Mouse (Mus musculus): ENCODE measurements around the gene Usp44. TPM values are rescaled to one million over a fixed set of nuclear protein-coding genes. Genes with fewer than 3 reads are reported as not detected.

The Usp44 gene
- not detected in 2 replicates for polyA plus RNA-seq (2015; fragmentation: Nextera tagmentation; extraction: Ambion mirVana)

DNA sequence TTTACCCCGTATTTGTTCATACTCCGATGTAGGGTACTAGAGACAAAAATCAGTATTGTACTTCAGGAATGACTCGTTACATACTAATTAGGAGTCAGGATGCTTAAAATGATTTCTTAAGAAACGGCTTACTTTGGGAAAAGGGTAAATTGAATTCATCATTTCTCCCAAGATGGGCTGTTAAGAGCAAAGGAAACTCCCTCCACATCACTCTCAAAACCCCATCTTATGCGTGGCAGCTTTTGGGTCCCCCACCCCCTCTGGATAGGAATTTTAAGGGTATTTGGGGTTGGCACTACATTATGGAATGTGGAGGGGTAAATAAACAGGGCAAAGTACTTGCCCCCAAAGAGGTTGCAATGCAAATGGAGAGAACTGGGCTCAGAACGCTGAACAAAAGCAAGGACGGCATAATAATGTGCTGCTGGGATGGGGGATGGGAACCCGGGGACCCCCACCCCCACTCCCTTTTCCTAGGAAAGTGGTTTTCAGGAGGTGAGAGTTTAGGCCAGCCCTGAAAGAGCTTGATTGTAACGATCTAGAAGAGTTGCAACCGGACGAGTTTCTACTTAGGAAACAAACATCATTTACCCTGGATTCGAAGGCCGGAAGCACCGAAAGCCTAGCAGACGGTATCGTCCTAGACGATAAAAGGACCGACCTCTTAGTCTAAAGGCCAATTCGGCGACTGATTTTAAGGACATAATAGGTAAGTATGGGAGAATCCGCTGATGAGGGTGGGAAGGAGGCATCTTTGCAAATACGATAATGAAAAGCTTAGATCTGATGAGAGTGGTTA lies at the start of gene Usp44:
Gene Usp44 (plus strand): TSS at position 625 of the 799 bp plus-strand sequence.

DNA sequence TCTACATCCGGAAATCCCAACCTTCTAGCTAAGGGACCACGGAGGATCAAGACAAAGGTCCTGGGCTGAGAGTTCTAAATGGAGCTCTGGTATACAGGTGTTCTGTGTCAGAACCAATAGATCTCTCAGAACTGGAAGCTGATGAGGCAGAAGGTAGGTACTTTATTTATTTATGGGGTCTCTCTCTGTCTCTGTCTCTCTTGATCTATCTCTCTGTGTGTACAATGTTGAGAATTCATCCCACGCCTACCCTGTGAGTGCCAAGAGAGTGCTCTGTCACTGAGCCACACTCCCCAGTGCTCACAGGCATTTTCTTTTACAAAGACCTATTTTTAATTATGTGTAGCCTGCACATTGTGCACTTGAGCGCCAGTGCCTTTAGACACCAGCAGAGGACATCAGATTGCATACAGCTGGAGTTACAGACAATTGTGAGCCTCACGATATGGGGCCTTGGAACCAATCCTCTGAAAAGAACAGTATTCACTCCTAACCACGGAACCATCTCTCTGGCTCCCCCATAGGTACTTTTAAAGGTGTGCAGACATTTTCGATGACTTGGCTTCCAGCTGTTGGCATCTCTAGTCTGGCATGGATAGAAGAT lies 65.8 kb downstream of the Usp44 start, which contains the start of gene Metap2:
Gene Metap2 (minus strand): TSS at position 51 of the 604 bp plus-strand sequence.

Other genes starting within 250 kb of the Usp44 start
- 56.7 and 59.1 TPM in 2 replicates for gene Snrpf, start 241.8 kb upstream of the Usp44 start, polyA plus RNA-seq (2015; fragmentation: Nextera tagmentation; extraction: Ambion mirVana)
- gene Ntn4, start 190.9 kb upstream of the Usp44 start, polyA plus RNA-seq (2015; fragmentation: Nextera tagmentation; extraction: Ambion mirVana): 0.72 and 0.94 TPM in 2 replicates
- 98.8 and 126 TPM in 2 replicates for gene Metap2, start 65.5 kb downstream of the Usp44 start, polyA plus RNA-seq (2015; fragmentation: Nextera tagmentation; extraction: Ambion mirVana)
- gene Vezt, start 204.3 kb downstream of the Usp44 start, polyA plus RNA-seq (2015; fragmentation: Nextera tagmentation; extraction: Ambion mirVana): 14.8 and 17.8 TPM in 2 replicates
- gene Fgd6, start 204.4 kb downstream of the Usp44 start, polyA plus RNA-seq (2015; fragmentation: Nextera tagmentation; extraction: Ambion mirVana): 1.3 and 1.5 TPM in 2 replicates

Data from urinary bladder, postnatal 0 days (tissue).